Mouse (Mus musculus) hindlimb bud, embryonic 11.5 days (tissue): ENCODE measurements around the gene Pim3.

Experiments used
- DNase-seq: peaks from one replicate; pipeline ENCODE4 v3.0.0-alpha.2; 2012; ENCODE audit warnings: low read depth, low spot score; ENCODE audit errors: extremely low spot score

Gene Pim3

GRCm38 (mm10) chr15:88837199-88837932 lies 24.6 kb upstream of the Pim3 start:
- DNase-seq = no peak

DNA sequence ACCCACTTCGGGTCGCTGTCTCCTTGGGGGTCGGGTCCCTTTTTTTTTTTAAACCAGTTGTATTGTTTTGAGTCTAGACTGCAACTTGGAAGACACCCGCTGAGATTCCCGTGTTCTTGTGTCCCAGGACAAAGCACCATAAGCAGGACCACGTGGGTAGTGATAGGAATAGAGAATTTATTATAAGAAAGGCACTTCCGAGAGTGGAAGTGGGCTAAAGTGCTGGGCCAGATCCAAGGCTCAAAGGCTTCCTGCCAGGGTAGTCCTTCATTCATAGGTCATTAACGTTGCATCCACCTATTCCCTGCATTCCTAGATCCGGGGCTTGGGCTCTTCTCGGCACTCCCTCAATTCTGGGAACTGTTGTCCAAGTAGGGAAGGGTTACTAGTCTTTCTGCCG lies 24.0 kb upstream of the Pim3 start:
- DNase-seq = no peak

GRCm38 (mm10) chr15:88839271-88839670 lies 22.7 kb upstream of the Pim3 start:
- no peak for DNase-seq

DNA sequence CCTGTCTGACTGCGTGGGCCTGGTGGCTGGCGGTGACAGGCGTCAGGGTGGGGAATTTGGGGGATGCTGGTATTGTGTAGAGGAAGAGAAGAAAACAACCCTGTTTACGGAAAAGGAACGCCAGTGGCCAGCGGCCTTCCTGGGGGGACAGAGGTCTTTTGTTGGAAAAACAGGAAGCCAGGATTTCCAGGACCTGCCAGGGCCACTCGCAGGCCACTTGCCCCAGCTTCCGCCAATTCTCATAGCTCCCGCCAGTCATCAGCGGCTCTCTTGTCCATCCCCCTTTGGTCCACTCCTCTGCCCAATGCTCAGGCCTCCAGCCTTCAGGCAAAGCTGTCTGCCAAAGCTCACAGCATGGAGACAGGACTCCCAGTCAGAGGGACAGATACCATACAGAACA lies 21.9 kb upstream of the Pim3 start:
- DNase-seq = no peak

DNA sequence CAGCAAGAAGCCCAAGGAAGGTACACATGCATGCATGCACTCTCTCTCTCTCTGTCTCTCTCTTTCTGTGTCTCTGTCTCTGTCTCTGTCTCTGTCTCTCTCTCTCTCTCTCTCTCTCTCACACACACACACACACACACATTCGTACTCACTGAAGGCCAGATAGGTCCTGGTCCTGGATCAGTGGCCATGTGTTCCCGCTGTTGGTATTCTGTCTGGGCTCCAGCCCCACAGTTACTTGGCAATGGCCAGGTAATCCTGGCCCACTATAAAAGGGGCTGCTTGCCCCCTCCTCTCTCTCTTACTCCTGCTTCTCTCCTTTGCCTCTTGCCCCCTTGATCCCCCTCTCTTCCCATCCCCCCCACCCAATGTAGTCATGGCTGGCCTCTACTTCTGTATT lies 20.8 kb upstream of the Pim3 start:
- DNase-seq = no peak

DNA sequence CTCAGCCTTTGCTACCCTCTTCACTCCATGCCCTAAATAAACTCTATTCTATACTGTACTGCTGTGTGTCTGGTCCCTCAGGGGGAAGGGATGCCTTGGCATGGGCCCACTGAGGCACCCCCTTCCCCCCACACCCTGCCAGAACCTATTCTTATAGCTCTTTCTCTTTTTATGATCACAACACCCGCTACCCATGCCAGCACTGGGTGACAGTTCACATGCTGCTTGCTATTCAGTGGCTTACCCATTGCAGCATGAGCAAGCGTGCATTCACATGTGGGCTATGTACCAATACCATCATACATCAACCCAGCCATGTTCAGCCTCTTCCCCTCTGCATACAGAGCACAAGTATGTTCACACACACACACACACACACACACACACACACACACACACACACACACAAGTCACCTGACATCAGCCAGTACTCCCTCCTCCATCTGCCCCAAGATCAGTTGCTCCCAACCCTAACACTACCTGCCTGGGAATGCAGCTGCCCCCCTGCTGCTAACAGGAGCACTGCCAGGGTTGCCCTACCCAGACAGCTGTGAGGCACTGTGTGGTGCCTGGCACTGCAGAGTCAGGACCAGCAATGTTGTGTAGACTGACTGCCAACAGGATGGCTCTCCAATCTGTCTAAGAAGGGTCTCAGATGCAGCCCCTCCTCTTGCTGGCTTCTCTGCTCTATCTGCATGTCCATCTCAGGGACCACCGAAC lies 20.2 kb upstream of the Pim3 start:
- DNase-seq = no peak

DNA sequence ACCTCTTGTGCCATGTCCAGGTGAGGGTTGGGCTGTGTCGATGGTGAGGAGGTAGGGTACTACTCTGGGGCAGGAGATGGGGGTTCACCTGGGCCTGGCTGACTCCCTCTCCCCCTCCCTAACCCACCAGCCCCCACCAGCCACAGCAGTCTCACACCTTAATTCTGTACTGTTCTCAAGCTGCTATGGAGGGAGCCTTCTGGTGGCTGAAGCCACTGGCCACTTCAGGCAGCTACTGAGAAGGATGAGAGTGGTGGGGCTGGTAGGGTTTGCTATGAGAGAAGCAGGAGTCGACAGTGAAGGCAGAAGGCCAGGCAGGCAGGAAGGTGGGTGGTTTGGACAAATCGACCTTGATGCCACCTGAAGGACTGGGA lies 19.7 kb upstream of the Pim3 start:
- no peak for DNase-seq

GRCm38 (mm10) chr15:88843486-88844097 lies 18.4 kb upstream of the Pim3 start:
- DNase-seq = no peak

GRCm38 (mm10) chr15:88844966-88845365 lies 17.0 kb upstream of the Pim3 start:
- no peak for DNase-seq

DNA sequence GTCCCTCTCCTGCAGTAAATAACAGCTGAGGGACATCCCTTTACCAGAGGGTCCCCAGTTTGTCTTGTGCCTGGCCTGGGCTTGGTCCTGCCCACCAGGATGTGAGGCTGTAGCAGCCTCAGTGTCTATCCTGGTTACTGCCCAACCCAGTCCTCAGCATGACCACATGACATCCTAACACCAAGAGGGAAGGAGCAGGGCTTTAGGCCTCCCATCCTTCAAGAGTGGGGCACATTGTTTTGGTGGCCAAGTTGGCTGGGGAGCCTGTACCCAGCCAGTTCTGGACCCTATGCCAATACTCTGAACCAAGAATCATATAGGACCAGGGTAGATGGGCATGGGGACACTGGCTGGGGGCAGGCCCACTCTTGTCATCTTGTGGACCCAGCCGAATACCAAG lies 13.3 kb upstream of the Pim3 start:
- no peak for DNase-seq

DNA sequence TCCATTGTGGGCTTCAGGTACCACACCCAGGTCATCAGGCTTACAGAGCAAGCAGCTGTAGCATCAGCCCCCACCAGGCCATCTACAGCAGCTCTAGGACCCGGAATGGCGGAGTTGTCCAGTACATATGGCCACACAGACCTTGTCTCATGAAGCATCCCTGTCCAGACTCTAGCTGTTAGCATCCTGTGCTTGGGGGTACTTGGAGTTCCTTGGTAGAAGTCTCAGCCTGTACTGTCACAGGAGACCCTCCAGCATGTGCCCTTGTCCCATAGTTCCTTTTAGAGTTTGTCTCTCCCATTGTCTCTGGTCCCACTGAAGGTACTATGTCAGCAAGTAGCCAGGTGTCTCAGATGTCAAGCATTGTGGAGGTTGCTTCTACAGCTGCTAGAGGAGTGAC lies 12.4 kb upstream of the Pim3 start:
- DNase-seq = no peak

DNA sequence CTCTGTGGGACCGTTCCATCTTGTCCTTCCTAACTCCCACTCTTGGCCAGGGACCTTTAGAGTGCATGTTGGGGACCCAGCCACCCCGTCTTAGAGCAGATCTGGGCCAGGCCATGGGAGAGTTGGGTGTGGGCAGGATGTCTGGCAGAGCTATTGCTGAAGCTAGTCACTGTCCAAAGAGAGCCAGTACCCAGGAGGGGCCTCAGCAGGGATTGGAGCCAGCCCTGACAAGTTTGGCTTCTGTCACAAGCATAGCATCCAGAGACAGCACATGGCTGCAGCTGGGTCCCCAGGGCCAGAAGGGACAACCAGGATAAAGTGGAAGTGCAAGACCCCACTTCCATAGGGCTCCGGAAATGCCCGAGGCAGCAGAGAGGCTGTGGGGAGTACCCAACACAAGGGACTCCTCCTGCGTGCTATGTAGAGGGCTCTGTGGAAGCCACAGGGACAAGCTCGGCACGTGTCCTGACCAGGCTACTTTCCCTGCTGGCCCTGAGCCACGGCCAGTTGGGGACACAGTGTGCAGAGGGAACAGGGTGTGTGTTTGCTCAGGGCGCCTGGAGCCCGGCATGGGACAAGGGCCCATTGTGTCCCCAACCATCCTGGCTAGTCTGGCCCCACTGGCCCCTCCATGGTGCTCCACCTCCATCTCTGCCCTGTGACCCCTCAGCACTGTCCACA lies 11.7 kb upstream of the Pim3 start:
- no peak for DNase-seq

- DNase-seq = no peak
These were observed 10.9 kb upstream of the Pim3 start for GRCm38 (mm10) chr15:88851076-88851475.

DNA sequence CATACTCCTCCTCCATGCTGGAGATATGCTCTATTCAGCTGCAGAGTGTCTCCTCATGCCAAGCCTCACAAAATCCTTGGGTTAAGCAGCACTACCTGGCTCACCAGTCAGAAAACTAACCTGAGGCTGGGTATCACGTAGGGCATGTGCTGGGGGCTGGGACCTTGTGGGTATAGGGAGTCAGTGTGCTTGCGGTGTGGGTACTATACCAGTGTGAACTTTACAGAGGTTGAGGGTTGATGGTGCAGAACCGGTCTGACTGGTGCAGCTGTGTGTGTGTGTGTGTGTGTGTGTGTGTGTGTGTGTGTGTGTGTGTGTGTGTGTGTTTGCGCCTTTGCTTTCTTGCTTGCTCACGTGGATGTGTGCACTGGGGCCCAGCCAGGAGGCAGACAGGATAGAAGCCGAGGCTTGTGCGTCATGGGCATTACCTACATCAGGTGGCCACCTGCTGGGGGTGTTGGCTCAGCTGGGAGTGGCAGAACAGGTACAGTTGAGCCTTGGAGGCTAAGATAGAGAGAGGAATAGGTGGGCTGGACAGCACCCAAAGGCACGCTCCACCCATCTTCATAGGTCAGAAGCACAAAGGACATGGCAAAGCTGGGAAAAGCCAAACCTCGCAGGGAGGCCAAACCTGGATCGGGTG lies 10.4 kb upstream of the Pim3 start:
- DNase-seq = no peak

GRCm38 (mm10) chr15:88853106-88853505 lies 8.9 kb upstream of the Pim3 start:
- DNase-seq = no peak

DNA sequence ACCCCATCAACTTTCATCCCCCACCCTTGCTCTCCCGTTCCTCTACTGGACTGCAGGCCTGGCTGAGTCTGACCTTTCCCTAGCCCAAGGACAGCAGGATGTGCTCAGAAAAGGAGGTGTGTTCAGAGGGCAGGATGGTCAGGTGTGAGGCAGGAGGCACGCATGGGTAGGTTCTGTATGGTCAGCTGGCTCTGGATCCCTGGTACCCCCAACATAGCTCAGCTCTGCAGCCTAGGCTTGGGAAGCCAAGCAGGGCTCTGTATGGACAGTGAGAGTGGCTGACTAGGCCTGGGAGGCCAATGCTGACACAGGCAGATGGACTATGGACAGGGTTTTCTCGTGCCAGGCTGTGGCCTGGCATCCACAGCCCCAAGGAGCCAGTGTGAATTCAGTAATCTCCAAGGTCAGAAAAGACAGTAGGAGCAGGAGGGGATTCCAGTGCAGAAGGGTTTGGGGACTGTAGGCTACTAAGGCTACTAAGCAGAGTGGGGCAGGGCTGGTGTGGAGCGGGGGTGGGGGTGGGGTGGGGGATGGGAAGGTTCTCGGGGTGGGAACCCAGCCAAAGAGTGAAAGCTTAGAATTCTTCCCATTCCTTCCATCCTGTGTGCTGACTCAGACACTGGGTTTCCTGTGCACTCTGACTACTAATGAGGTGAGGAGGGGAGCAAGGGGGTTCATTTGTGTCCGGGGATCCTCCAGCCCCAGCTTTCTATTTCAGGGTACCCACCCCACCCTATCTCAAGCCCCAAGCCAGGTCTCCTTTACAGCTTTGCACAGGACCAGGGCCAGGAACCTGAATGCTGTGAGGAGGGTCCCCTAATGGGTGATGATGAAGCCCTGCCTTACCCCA lies 7.6 kb upstream of the Pim3 start:
- no peak for DNase-seq

- no peak for DNase-seq
These were observed 6.8 kb upstream of the Pim3 start for GRCm38 (mm10) chr15:88854969-88855830.

DNA sequence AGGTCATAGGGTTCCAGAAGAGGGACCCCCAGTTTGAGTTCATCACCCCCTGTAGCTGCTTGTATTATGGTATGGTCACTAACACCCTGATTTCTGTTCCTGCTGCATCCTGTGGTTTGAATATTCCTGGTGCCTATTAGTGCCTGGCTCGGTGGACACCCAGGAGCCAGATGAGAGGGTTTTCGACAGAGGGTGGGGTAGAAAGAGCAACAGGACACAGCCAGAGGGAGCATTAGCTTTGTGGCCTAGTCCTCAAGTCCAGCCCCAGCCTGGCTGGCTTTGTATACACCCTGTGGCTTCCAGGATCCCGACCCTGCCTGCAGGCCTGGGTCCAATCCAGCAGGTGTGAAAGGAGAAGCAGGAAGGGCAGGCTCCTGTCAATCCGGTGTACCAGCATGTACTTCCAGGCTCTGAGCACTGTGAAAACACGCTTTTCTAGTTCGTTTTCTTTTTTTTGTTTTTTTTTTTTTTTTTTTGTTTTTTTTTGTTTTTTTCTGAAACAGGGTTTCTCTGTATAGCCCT lies 6.0 kb upstream of the Pim3 start:
- no peak for DNase-seq

GRCm38 (mm10) chr15:88856613-88857012 lies 5.4 kb upstream of the Pim3 start:
- no peak for DNase-seq
